In the genomic region with DNA sequence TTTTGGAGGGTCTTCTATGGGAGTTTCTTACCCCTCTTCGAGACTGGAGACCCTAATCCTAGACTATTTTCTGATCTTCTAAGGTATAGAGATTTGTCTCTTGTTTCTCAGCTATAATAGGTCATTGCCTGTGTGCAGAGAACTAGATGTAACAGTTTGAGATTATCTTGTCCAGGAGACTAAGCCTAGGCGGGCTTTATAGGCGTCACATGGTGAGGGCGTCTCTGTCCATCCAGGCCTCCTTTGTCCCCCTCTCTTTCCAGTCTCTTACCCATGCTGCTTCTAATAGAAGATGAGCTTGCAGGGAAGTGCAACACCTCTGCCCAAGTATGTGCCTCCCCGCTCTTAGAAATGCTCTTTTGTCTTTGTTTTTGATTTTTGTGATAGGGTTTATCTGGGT, we compare ENCODE assay signal across 22 mouse cellular contexts.
DNase-seq lines count a peak whose midpoint lies in the region; ATAC-seq and TF ChIP-seq lines count a peak whose summit lies in the region.
"Had no signal": no experiment of that assay in that cellular context is flagged by ENCODE, and none has a peak within 500 bp of the region (broad histone marks: within the 10 kb centered on the region; RNA-seq: fewer than 3 reads in every experiment).

No protein-coding gene starts in this region.

- ATAC-seq in heart, embryonic 11.5 days (replicated peaks; ENCODE audit: insufficient number of reproducible peaks, low FRiP score, low TSS enrichment), result no peak; the same call in 1 of the 2 replicates
- peak; percentile 40; the same call in 1 of the 2 replicates for ATAC-seq in liver, embryonic 12.5 days
- ATAC-seq in liver, embryonic 16.5 days (ENCODE audit: low read depth), result peak; percentile 25
- no peak for ATAC-seq in kidney, embryonic 16.5 days (ENCODE audit: low FRiP score, low TSS enrichment)
- ATAC-seq: CD4-positive, CD25-positive, alpha-beta regulatory T cell, adult 4 months; forebrain, embryonic 14.5 days had no signal

- 82% methylated on average over 5 of the region's 5 CpGs for WGBS in heart, embryonic 11.5 days (ENCODE audit: insufficient replicate concordance)
- 73% methylated on average over 5 of the region's 5 CpGs for WGBS in heart, embryonic 10.5 days
- 52% methylated on average over 5 of the region's 5 CpGs for WGBS in liver, embryonic 12.5 days (ENCODE audit: insufficient replicate concordance)
- 35% methylated on average over 5 of the region's 5 CpGs for WGBS in liver, embryonic 16.5 days (ENCODE audit: insufficient replicate concordance)
- WGBS in kidney, embryonic 16.5 days, result 93% methylated on average over 5 of the region's 5 CpGs

- no peak for DNase-seq in heart, embryonic 10.5 days (ENCODE audit: low spot score)
- DNase-seq in heart, adult 11 months, result no peak
- no peak for DNase-seq in left cerebral cortex, adult 2 months (ENCODE audit: extremely low spot score in 1 of 2, low spot score in 2 of 2)
- DNase-seq: adrenal gland, postnatal 10 days; B cell, adult 2 months; cerebellum, adult 11-12 months; cerebellum, adult 9-10 months; cerebellum, postnatal 25 days; gastrocnemius, postnatal 36 days; heart, adult 18-20 months; heart, postnatal 36 days had no signal

- no peak overlapping the region for H3K4me3 ChIP-seq in heart, embryonic 11.5 days (ENCODE audit: low read depth, low read length)
- no peak overlapping the region for H3K4me3 ChIP-seq in heart, embryonic 10.5 days
- no peak overlapping the region for H3K4me3 ChIP-seq in liver, embryonic 12.5 days
- H3K4me3 ChIP-seq in liver, embryonic 16.5 days (ENCODE audit: low read depth, low read length), result no peak overlapping the region
- no peak overlapping the region for H3K4me3 ChIP-seq in left cerebral cortex, adult 2 months
- no peak overlapping the region for H3K4me3 ChIP-seq in kidney, embryonic 16.5 days (ENCODE audit: low read length)
- H3K4me3 ChIP-seq: embryonic facial prominence, embryonic 13.5 days; forebrain, embryonic 10.5 days; heart, embryonic 12.5 days; hindbrain, embryonic 15.5 days had no signal

- peak overlapping the region; percentile 12; the same call in 1 of the 2 replicates for H3K27ac ChIP-seq in heart, embryonic 11.5 days (ENCODE audit: low read depth, low read length)
- H3K27ac ChIP-seq in heart, embryonic 10.5 days, result no peak overlapping the region
- peak overlapping the region; percentile 95 for H3K27ac ChIP-seq in liver, embryonic 12.5 days
- H3K27ac ChIP-seq in liver, embryonic 16.5 days (ENCODE audit: low read length), result peak overlapping the region; percentile 79
- no peak overlapping the region for H3K27ac ChIP-seq in left cerebral cortex, adult 2 months
- no peak overlapping the region for H3K27ac ChIP-seq in kidney, embryonic 16.5 days (ENCODE audit: low read length)
- H3K27ac ChIP-seq: embryonic facial prominence, embryonic 13.5 days; forebrain, embryonic 10.5 days; hindbrain, embryonic 15.5 days had no signal

- H3K36me3 ChIP-seq in heart, embryonic 11.5 days (ENCODE audit: control insufficient read depth, insufficient read depth, low read length), result no peaks in the 10 kb centered on the region
- H3K36me3 ChIP-seq in heart, embryonic 10.5 days, result 0 out of 2 replicates have a peak, but pooled peaks cover 2% of the 10 kb centered on the region
- no peaks in the 10 kb centered on the region for H3K36me3 ChIP-seq in liver, embryonic 12.5 days
- H3K36me3 ChIP-seq in liver, embryonic 16.5 days (ENCODE audit: control insufficient read depth, insufficient read depth), result no peaks in the 10 kb centered on the region
- no peaks in the 10 kb centered on the region for H3K36me3 ChIP-seq in kidney, embryonic 16.5 days (ENCODE audit: insufficient read depth, low read length)
- H3K36me3 ChIP-seq: embryonic facial prominence, embryonic 13.5 days; forebrain, embryonic 10.5 days; hindbrain, embryonic 15.5 days had no signal

- no peak overlapping the region for H3K9ac ChIP-seq in heart, embryonic 11.5 days (ENCODE audit: low read depth, low read length)
- H3K9ac ChIP-seq in liver, embryonic 12.5 days, result 0 out of 2 replicates have a peak overlapping the region, but pooled peaks have one; percentile 40
- H3K9ac ChIP-seq in liver, embryonic 16.5 days (ENCODE audit: low read depth, low read length), result no peak overlapping the region
- H3K9ac ChIP-seq in kidney, embryonic 16.5 days (replicated peaks; ENCODE audit: low read length), result no peak overlapping the region
- H3K9ac ChIP-seq: embryonic facial prominence, embryonic 13.5 days; heart, embryonic 12.5 days; hindbrain, embryonic 15.5 days had no signal

- intact Hi-C loops in left cerebral cortex, adult 2 months (cut with DNase I), result no loop called here

- no peaks in the 10 kb centered on the region for H3K9me3 ChIP-seq in heart, embryonic 11.5 days (replicated peaks; ENCODE audit: control insufficient read depth, low read length)
- no peaks in the 10 kb centered on the region for H3K9me3 ChIP-seq in heart, embryonic 10.5 days
- no peaks in the 10 kb centered on the region for H3K9me3 ChIP-seq in liver, embryonic 12.5 days (replicated peaks)
- no peaks in the 10 kb centered on the region for H3K9me3 ChIP-seq in liver, embryonic 16.5 days (replicated peaks; ENCODE audit: control insufficient read depth, low read length)
- no peaks in the 10 kb centered on the region for H3K9me3 ChIP-seq in kidney, embryonic 16.5 days (ENCODE audit: low read length)
- H3K9me3 ChIP-seq: embryonic facial prominence, embryonic 13.5 days; forebrain, embryonic 10.5 days; G1E; heart, embryonic 12.5 days; hindbrain, embryonic 15.5 days had no signal

- TF ChIP-seq CTCF in left cerebral cortex, adult 2 months (IDR thresholded peaks at IDR 0.05), result no peak

- no peak overlapping the region for H3K4me2 ChIP-seq in heart, embryonic 11.5 days
- no peak overlapping the region for H3K4me2 ChIP-seq in liver, embryonic 12.5 days
- no peak overlapping the region for H3K4me2 ChIP-seq in liver, embryonic 16.5 days (ENCODE audit: low read depth, low read length)
- H3K4me2 ChIP-seq in kidney, embryonic 16.5 days (replicated peaks; ENCODE audit: low read depth, low read length), result no peak overlapping the region
- H3K4me2 ChIP-seq: embryonic facial prominence, embryonic 13.5 days; heart, embryonic 12.5 days; hindbrain, embryonic 15.5 days had no signal

- H3K4me1 ChIP-seq in heart, embryonic 11.5 days (ENCODE audit: control insufficient read depth, insufficient read depth, low read length), result peaks cover 6% of the 10 kb centered on the region
- H3K4me1 ChIP-seq in heart, embryonic 10.5 days, result peaks cover 15% of the 10 kb centered on the region
- H3K4me1 ChIP-seq in liver, embryonic 12.5 days, result peaks cover 79% of the 10 kb centered on the region
- H3K4me1 ChIP-seq in liver, embryonic 16.5 days (ENCODE audit: control insufficient read depth, low read depth, low read length), result peaks cover 61% of the 10 kb centered on the region
- no peaks in the 10 kb centered on the region for H3K4me1 ChIP-seq in kidney, embryonic 16.5 days (ENCODE audit: insufficient read depth, low read length)
- H3K4me1 ChIP-seq: embryonic facial prominence, embryonic 13.5 days; hindbrain, embryonic 15.5 days had no signal

- H3K27me3 ChIP-seq in heart, embryonic 11.5 days (ENCODE audit: control insufficient read depth, insufficient read depth, low read length), result no peaks in the 10 kb centered on the region
- H3K27me3 ChIP-seq in heart, embryonic 10.5 days (ENCODE audit: insufficient read depth, poor library complexity, severe bottlenecking), result no peaks in the 10 kb centered on the region
- H3K27me3 ChIP-seq in liver, embryonic 12.5 days (replicated peaks), result no peaks in the 10 kb centered on the region
- no peaks in the 10 kb centered on the region for H3K27me3 ChIP-seq in liver, embryonic 16.5 days (ENCODE audit: control insufficient read depth, insufficient read depth, low read depth, low read length)
- no peaks in the 10 kb centered on the region for H3K27me3 ChIP-seq in kidney, embryonic 16.5 days (ENCODE audit: insufficient read depth, low read length)
- H3K27me3 ChIP-seq: embryonic facial prominence, embryonic 13.5 days; heart, embryonic 12.5 days; hindbrain, embryonic 15.5 days had no signal

Comparison
In these comparisons a context has a peak if more than half of its experiments do, and no peak if none do; other contexts are left out.
1. H3K27ac ChIP-seq: peak in heart, embryonic 11.5 days (single experiment), liver, embryonic 12.5 days (single experiment) and liver, embryonic 16.5 days (single experiment); none in heart, embryonic 10.5 days (single experiment), left cerebral cortex, adult 2 months (single experiment) and kidney, embryonic 16.5 days (single experiment).
2. ATAC-seq: peak in liver, embryonic 12.5 days (single experiment) and liver, embryonic 16.5 days (single experiment); none in heart, embryonic 11.5 days (single experiment) and kidney, embryonic 16.5 days (single experiment).